Mouse (Mus musculus): Measurements from ENCODE around the gene Mrpl57.

- TF ChIP-seq CTCF (IDR thresholded peaks at IDR 0.05; ENCODE audit: low read depth) (no peak), EP300 (IDR thresholded peaks at IDR 0.05; ENCODE audit: low read depth) (no peak)
Measured at GRCm38 (mm10) chr14:57858601-57859000, 32.6 kb downstream of the Mrpl57 start.
